Mouse (Mus musculus) heart, postnatal 0 days (tissue): ENCODE results near the gene Nppa.

Source experiments
- CTCF ChIP-seq: IDR thresholded peaks from 2 replicates; pipeline ENCODE4 v1.5.1; 2016; ENCODE audit warnings: antibody characterized with exemption, control low read depth, low read depth
- EP300 ChIP-seq: IDR thresholded peaks from 2 replicates; pipeline ENCODE4 v1.6.1; 2016; ENCODE audit warnings: antibody characterized with exemption, low read depth

GRCm38 (mm10) chr4:147976237-147976636 is 24.3 kb upstream of the Nppa start:
- TF ChIP-seq CTCF (no peak), EP300 (no peak)
